Mouse (Mus musculus): ENCODE results near the gene Dmrt1.

Gene Dmrt1

DNA sequence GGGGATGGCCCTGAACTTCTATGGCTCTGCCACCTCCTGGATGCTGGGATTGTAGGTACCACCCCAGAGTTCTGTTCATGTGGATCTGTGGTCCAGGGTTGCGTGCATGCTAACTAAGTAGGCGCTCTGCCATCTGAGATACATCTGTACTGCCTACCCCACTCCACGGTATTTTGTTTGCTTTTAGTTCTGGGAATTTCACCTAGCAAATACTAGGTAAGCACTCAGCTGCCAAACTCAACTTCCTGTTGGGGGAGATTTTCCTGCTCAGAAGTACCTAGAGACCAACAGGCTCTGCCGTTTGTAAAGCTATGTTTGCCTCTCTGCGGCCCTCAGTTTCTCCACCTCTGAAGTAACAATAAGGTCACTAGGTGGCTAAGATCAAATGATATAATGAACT is 129.7 kb downstream of the Dmrt1 start:
- DNase-seq, result no peak

DNA sequence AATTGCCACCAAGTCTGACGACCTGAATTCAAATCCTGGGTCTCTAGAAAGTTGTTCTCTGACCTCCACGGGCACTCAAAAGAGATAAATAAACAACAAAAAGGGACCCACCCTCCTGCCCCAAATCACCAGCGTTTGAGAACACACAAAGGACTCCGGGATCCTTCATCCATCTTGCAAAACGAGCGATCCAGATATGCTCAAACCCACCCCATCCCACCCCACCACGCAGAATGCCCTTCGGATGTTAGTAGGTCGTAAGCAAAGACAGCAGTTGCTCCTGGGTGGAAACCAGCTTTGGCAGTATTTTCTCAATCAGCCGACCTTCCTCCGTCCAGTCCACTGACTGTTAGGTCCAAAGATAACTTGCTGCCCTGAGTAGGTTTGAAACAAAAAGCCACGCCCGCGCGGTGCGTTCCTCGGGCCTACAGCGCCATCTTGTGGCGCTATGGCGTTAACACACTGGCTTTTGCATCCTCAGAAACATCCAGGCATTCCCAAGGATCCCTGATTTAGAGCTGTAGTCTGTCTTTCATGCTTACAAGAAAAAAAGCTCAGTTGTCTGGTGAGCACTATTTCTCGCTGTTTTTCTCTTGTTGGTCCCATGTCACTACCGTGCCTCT is 130.3 kb downstream of the Dmrt1 start:
- DNase-seq, result peak; percentile 79

DNA sequence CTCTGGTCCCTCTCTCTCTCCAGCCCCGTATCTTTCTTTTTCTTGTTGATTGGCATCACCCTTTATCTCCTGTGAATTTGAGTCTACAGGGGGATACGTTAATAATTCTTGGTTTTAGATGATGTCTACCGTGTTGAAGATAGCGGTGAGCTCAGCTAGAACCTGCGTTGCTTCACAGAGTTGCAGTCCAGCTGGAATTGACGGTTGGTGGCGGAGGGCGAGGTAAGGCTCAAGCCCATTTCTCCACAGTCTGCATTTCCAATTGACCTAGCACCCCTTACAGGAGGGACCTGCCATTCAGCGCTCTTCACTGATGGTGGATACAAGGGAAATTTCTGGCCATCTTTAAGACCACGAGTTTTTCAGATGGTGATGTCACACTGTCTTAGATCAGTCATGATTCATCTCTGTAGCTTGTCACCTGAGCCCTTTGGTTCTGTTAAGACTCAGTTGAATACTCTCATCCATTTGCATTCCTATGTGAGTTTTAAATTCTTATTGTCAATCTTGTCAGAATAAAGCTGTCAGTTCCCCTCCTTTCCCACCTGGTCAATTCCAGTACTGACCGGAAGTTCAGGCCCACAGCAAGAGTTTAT is 133.4 kb downstream of the Dmrt1 start:
- DNase-seq, result no peak

DNA sequence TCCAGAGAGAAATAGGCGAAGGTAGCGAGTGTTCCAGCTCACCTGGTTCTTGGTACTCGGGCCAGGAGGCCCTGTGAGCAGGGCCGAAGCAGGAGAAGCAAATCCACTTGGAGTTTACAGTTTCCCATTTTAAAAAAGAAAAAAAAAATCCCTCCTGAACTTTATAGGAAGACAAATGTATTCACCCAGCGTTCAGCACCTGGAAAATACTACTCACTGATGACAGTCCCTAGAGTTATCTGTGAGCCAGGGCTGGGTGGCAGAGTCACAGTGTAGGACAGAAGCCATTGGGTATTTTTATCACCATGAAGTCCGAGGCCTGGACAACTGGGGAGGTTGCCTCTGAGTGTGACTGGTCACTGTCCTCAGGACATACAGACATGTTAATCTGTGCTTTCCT is 136.4 kb downstream of the Dmrt1 start:
- no peak for DNase-seq

DNA sequence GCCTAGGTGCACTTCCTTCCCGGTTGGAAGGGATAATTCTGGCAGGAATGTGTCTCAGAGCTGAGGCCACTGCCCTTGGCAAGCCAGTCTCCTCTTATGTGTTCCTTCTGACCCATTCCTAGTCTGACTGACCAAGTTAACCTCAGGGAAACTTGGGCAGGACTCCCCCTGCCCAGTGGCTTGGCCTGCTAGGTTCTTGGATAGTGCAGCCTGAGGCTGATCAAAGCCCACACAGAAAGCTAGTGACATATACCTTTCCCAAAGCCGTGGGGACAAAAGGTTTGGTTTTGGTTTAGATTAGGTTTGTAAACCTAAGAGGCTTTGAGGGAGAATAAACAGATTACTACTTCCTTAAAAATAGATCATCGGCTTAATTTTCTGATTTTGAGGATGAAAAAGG is 141.7 kb downstream of the Dmrt1 start:
- no peak for DNase-seq

DNA sequence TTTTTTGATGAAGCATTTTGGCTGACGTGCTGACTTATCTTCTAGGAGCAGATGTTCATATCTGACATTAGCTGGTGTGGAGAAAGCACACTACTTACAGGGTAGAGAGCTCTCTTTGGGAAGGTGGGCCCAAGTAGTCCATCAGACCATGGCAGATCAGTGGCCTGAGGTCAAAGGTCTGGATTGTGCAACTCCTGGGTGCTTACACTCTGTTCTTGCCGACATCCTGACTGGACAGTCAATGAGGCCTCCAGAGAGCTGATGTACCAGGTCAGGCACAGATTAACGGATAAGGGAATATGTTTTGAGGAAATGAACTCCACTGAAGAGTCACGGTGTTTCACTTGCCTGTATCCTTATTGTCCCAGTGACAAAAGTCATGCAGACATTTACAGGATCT is 143.3 kb downstream of the Dmrt1 start:
- no peak for DNase-seq

DNA sequence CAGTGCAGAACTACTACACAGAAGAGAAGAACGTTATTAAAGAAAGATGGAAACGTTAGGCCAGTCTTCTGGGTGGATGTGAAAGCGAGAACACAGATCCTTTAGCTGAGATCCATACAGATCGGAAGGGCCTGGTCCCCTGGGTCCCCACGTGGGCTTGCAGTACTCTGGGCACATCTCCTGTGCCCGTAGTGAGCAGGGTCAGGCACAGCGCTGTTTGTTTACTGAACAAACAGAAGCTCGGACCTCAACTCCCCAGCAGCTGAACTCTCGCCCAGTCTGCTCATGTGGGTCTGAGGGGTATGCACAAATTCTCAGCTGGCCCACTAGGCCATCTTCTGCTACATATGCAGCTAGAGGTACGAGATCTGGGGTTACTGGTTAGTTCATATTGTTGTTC is 145.1 kb downstream of the Dmrt1 start:
- DNase-seq, result no peak

DNA sequence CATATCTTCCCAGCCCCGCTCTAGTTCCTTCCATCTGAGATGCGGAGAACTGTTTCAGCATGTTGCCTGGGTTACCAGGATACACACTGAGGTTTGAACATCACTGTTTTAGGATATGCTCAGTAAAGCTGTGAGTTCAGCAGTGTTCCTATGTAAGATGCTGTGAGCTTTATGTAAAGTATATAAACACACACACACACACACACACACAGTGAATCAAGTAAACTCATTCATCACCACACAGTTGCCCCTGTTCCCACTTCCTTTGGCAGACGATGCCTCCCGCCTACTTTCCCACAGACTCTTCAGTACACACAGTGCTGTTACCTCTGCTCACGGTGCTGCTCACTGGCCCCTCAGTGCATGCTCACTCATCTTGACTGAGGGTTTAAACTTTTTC is 147.1 kb downstream of the Dmrt1 start:
- DNase-seq, result no peak

Data from kidney, adult 9 months (tissue).